Mouse (Mus musculus): ENCODE data around the gene Zfp292. TPM values are rescaled to one million over a fixed set of nuclear protein-coding genes. Genes with fewer than 3 reads are reported as not detected.
"Not testable (repeated sequence)": the region's sequence is repeated elsewhere in the genome, so short reads cannot be mapped to it uniquely, and the experiment has no call there.

Zfp292 gene
- polyA plus RNA-seq, 1 experiment from 2014 or later = 27.3 TPM

DNA sequence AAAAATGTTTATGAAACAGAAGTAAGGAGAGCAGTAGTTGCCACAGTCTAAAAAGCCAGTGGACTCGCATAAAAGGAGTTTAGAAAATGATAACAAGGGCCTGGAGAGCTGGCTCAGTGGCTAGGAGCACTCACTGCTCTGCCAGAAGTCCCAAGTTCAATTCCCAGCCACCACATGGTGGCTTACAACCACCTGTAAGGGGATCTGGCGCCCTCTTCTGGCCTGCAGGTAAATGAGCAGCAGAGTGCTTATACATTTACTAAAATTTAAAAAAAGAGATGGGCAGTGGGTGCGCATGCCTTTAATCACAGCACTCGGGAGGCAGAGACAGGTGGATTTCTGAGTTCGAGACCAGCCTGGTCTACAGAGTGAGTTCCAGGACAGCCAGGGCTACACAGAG lies 22.6 kb upstream of the Zfp292 start:
- Histone ChIP-seq H3K9me3 (replicated peaks; ENCODE audit: control insufficient read depth, low read length, poor library complexity, severe bottlenecking) (no peaks in the 10 kb centered on the region), H3K27ac (ENCODE audit: low read length) (no peak overlapping the region), H3K4me3 (ENCODE audit: low read depth, low read length) (no peak overlapping the region), H3K4me2 (ENCODE audit: low read length) (no peak overlapping the region), H3K9ac (ENCODE audit: low read depth, low read length) (no peak overlapping the region), H3K4me1 (ENCODE audit: control insufficient read depth, insufficient read depth, low read length) (no peaks in the 10 kb centered on the region; the same call in 1 of the 2 replicates), H3K27me3 (ENCODE audit: control insufficient read depth, insufficient read depth, low read depth, low read length) (no peaks in the 10 kb centered on the region), H3K36me3 (ENCODE audit: control insufficient read depth, insufficient read depth, low read length) (no peaks in the 10 kb centered on the region)
- WGBS = 60% methylated on average over 5 of the region's 5 CpGs
- no peak for ATAC-seq

DNA sequence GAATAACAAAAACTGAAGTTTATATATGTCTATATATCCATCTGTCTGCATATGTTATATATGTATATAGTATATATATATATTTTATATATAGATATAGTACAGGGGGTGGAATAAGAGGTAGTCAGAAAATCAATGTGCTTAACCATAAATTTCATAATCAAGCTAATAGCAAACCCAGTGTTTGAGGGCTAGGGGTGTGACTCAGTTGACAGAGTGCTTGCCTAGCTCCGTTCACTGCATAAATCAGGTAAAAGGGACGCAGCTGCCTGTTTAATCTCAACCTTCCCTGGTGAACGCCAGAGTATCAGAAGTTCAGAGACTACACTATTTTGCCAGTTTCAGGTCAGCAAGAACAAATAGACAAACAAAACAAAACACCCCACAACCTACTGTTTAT lies 18.8 kb upstream of the Zfp292 start:
- not testable (repeated sequence) for ATAC-seq; H3K4me3 ChIP-seq (ENCODE audit: low read depth, low read length)
- 87% methylated on average over 3 of the region's 3 CpGs for WGBS

DNA sequence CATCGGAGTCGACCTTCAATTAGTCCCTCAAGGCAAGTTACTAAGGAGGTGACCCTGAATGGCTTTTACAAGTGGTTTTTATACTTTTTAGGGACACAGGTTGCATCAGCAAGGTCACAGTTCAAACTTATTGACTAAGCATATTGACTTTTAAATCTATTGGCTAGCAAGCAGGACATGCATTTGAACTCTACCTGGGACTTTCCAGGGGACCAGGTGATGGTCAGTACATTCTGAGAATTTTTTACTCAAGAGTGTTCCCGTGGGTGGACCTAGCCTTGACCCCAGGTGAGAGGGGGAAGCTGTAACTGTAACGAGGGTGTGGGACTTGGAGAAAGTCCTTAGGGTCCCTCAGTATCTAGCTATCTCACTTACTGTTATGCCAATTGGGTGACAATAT lies 18.4 kb upstream of the Zfp292 start:
- peaks cover 2% of the 10 kb centered on the region; the same call in 1 of the 2 replicates for H3K4me1 ChIP-seq (ENCODE audit: control insufficient read depth, insufficient read depth, low read length)
- ATAC-seq = no peak
- H3K9ac ChIP-seq (ENCODE audit: low read depth, low read length) = no peak overlapping the region
- no peak overlapping the region for H3K4me3 ChIP-seq (ENCODE audit: low read depth, low read length)
- H3K27me3 ChIP-seq (ENCODE audit: control insufficient read depth, insufficient read depth, low read depth, low read length) = no peaks in the 10 kb centered on the region
- 78% methylated on average over 4 of the region's 4 CpGs for WGBS
- H3K9me3 ChIP-seq (replicated peaks; ENCODE audit: control insufficient read depth, low read length, poor library complexity, severe bottlenecking) = no peaks in the 10 kb centered on the region
- no peak overlapping the region for H3K27ac ChIP-seq (ENCODE audit: low read length)
- H3K4me2 ChIP-seq (ENCODE audit: low read length) = no peak overlapping the region
- no peaks in the 10 kb centered on the region for H3K36me3 ChIP-seq (ENCODE audit: control insufficient read depth, insufficient read depth, low read length)

More for the DNA sequence above, 18.8 kb upstream of the Zfp292 start:
- H3K4me2 ChIP-seq (ENCODE audit: low read length); H3K27me3 ChIP-seq (ENCODE audit: control insufficient read depth, insufficient read depth, low read depth, low read length); H3K9ac ChIP-seq (ENCODE audit: low read depth, low read length); H3K9me3 ChIP-seq (replicated peaks; ENCODE audit: control insufficient read depth, low read length, poor library complexity, severe bottlenecking); H3K36me3 ChIP-seq (ENCODE audit: control insufficient read depth, insufficient read depth, low read length); H3K4me1 ChIP-seq (ENCODE audit: control insufficient read depth, insufficient read depth, low read length); H3K27ac ChIP-seq (ENCODE audit: low read length): not testable (repeated sequence)

DNA sequence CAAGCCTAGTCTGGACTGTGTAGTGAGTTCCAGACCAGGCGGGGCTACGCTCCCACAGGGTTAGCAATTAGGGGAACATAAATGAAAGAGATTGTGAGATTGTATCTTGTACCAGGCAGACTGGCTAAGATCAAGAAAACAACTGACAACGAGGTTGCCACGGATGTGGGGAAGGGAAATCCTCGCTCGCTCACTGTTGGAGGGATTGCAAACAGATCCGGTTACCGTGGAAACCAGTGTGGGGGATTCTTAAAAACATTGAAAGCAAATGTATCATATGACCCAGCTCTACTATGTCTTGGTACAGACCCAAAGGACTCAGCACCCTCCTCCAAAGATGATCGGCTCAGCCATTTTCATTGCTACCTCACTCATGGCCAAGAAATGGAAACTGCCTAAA lies 17.4 kb upstream of the Zfp292 start:
- WGBS = 44% methylated on average over 9 of the region's 9 CpGs
- H3K4me2 ChIP-seq (ENCODE audit: low read length) = 0 out of 2 replicates have a peak overlapping the region, but pooled peaks have one; percentile 4
- no peaks in the 10 kb centered on the region for H3K27me3 ChIP-seq (ENCODE audit: control insufficient read depth, insufficient read depth, low read depth, low read length)
- H3K9me3 ChIP-seq (replicated peaks; ENCODE audit: control insufficient read depth, low read length, poor library complexity, severe bottlenecking) = no peaks in the 10 kb centered on the region
- H3K4me1 ChIP-seq (ENCODE audit: control insufficient read depth, insufficient read depth, low read length) = peaks cover 2% of the 10 kb centered on the region; the same call in 1 of the 2 replicates
- no peak overlapping the region for H3K9ac ChIP-seq (ENCODE audit: low read depth, low read length)
- H3K36me3 ChIP-seq (ENCODE audit: control insufficient read depth, insufficient read depth, low read length) = no peaks in the 10 kb centered on the region
- peak; percentile 73; the same call in 1 of the 2 replicates for ATAC-seq
- no peak overlapping the region for H3K4me3 ChIP-seq (ENCODE audit: low read depth, low read length)
- H3K27ac ChIP-seq (ENCODE audit: low read length) = no peak overlapping the region

DNA sequence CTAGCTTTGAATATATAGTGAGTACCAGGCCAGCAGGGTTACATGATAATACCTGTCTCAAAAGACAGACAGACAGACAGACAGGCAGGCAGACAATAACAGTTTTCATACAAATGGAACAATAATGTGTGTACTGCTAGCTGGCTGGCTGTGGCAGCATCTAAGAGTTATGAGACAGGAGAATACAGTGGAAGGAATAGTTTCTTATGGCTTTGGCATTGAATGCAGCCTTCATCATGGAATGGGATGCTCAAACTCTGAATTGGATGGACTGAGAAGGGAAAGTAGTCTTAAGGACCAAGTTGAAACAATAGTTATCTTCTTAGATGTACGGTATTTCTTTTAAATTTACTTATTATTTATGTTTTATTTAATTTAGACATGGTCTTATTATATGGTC lies 16.6 kb upstream of the Zfp292 start:
- no peak overlapping the region for H3K4me3 ChIP-seq (ENCODE audit: low read depth, low read length)
- H3K9me3 ChIP-seq (replicated peaks; ENCODE audit: control insufficient read depth, low read length, poor library complexity, severe bottlenecking) = no peaks in the 10 kb centered on the region
- no peak overlapping the region for H3K9ac ChIP-seq (ENCODE audit: low read depth, low read length)
- H3K27ac ChIP-seq (ENCODE audit: low read length) = no peak overlapping the region
- H3K36me3 ChIP-seq (ENCODE audit: control insufficient read depth, insufficient read depth, low read length) = no peaks in the 10 kb centered on the region
- H3K4me1 ChIP-seq (ENCODE audit: control insufficient read depth, insufficient read depth, low read length) = peaks cover 2% of the 10 kb centered on the region; the same call in 1 of the 2 replicates
- no peak for ATAC-seq
- H3K27me3 ChIP-seq (ENCODE audit: control insufficient read depth, insufficient read depth, low read depth, low read length) = no peaks in the 10 kb centered on the region
- no peak overlapping the region for H3K4me2 ChIP-seq (ENCODE audit: low read length)
- WGBS = 92% methylated on average over 1 of the region's 1 CpGs

DNA sequence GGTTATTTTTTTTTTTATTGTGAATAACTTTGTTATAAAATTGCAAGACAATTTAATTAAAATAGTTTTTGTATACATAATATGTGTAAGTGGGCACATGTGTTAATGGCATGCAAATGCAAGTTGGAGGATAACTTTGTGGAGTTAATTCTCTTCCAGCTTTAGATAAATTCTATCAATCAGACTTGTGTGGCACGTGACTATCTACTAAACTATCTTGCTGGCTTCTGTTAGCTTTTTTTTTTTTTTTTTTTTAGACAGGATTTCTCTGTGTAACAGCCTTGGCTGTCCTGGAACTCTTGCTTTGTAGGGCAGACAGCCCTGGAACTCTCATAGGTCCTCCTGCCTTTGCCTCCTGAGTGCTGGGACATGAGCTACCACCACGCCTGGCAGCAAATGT lies 15.7 kb upstream of the Zfp292 start:
- no peak for ATAC-seq
- Histone ChIP-seq H3K27ac (ENCODE audit: low read length) (no peak overlapping the region), H3K4me1 (ENCODE audit: control insufficient read depth, insufficient read depth, low read length) (peaks cover 2% of the 10 kb centered on the region; the same call in 1 of the 2 replicates), H3K4me2 (ENCODE audit: low read length) (no peak overlapping the region), H3K36me3 (ENCODE audit: control insufficient read depth, insufficient read depth, low read length) (no peaks in the 10 kb centered on the region), H3K9me3 (replicated peaks; ENCODE audit: control insufficient read depth, low read length, poor library complexity, severe bottlenecking) (no peaks in the 10 kb centered on the region), H3K4me3 (ENCODE audit: low read depth, low read length) (no peak overlapping the region), H3K9ac (ENCODE audit: low read depth, low read length) (no peak overlapping the region), H3K27me3 (ENCODE audit: control insufficient read depth, insufficient read depth, low read depth, low read length) (no peaks in the 10 kb centered on the region)
- 64% methylated on average over 2 of the region's 2 CpGs for WGBS

DNA sequence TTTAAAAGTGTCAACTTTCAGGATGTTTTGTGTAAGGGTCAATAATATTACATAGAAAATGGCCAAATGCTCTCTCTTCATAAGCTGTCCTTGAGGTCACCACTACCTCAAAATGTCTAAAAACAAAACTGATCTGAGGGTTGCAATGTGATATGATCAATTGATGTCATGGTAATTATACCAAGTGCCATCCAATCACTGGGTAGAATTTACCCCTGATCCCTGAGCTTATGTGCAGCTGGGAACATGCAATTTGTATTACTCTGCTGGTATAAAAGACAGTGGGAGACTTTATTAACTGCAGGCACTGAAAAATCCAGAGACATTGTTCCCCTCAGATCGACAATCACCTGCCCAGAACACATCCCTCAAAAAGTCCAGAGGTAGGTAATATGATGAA lies 10.7 kb upstream of the Zfp292 start, which contains the start of gene Cga:
Gene Cga (plus strand): TSS at position 301 of the 400 bp plus-strand sequence.
- H3K27ac ChIP-seq (ENCODE audit: low read length) = no peak within 1 kb of the TSS
- no peaks in the 10 kb centered on the region for H3K36me3 ChIP-seq (ENCODE audit: control insufficient read depth, insufficient read depth, low read length)
- no peak within 1 kb of the TSS for H3K4me2 ChIP-seq (ENCODE audit: low read length)
- no peak within 1 kb of the TSS for H3K4me3 ChIP-seq (ENCODE audit: low read depth, low read length)
- H3K4me1 ChIP-seq (ENCODE audit: control insufficient read depth, insufficient read depth, low read length) = no peaks in the 10 kb centered on the region
- H3K9ac ChIP-seq (ENCODE audit: low read depth, low read length) = no peak within 1 kb of the TSS
- peaks cover 7% of the 10 kb centered on the region; the same call in 1 of the 2 replicates for H3K27me3 ChIP-seq (ENCODE audit: control insufficient read depth, insufficient read depth, low read depth, low read length)
- no peaks in the 10 kb centered on the region for H3K9me3 ChIP-seq (replicated peaks; ENCODE audit: control insufficient read depth, low read length, poor library complexity, severe bottlenecking)
- no peak for ATAC-seq
- 61% methylated on average over 1 of the region's 1 CpGs for WGBS

DNA sequence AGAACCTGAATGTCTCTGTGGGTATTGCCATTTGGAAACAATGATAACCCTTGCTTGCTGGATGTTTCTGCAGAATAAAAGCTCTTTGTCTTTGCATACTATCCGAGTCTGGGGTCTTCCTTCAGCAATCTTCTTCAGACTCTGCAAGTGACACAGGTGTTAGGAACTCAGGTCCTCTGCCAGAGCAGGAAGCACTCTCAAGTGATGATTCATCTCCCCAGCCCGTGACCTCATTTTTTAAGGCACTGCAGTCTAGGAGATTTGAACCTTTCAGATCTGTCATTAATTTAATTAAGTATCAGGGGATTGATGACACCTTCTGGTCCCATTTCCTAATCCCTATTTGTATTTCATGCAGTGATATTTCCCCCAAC lies 7.0 kb upstream of the Zfp292 start:
- Histone ChIP-seq H3K4me1 (ENCODE audit: control insufficient read depth, insufficient read depth, low read length) (peaks cover 11% of the 10 kb centered on the region), H3K27me3 (ENCODE audit: control insufficient read depth, insufficient read depth, low read depth, low read length) (peaks cover 7% of the 10 kb centered on the region; the same call in 1 of the 2 replicates), H3K4me2 (ENCODE audit: low read length) (no peak overlapping the region), H3K4me3 (ENCODE audit: low read depth, low read length) (no peak overlapping the region), H3K9ac (ENCODE audit: low read depth, low read length) (no peak overlapping the region), H3K9me3 (replicated peaks; ENCODE audit: control insufficient read depth, low read length, poor library complexity, severe bottlenecking) (no peaks in the 10 kb centered on the region), H3K36me3 (ENCODE audit: control insufficient read depth, insufficient read depth, low read length) (no peaks in the 10 kb centered on the region), H3K27ac (ENCODE audit: low read length) (no peak overlapping the region)
- no peak for ATAC-seq
- WGBS = 30% methylated on average over 2 of the region's 2 CpGs

DNA sequence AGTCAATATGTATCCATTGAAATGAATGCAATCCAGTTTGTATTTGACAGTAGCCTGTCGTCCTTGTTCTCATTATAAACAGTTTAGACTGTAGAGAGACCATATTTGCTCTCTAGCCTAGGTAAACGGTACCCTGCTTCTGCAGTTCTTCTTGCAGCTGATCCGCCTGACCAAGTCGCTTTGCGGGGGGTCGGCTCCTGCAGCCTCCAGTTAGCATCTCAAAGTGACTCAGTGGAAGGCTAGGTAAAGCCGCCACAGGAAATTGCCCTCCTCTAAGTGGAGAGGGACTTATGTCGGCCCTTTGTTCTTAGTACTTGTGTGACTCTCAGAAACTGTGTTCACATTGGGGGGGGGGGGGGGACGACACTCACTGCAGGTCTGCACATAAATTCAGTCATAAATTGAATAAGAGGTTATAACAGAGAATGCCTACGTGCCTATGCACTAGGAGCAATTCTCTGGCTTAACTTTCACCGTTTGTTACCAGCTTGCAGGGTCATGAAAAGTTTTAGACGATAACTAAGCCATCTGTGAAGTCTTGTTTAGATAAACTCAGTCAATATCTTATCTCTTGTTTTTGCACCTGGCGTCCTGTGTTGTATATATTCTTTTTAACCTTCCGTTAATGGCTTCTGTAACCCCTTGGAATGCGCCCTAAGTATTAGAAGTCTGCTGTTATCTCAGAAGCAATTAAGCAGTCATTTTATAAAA lies 6.5 kb upstream of the Zfp292 start:
- no peak overlapping the region for H3K27ac ChIP-seq (ENCODE audit: low read length)
- no peak overlapping the region for H3K9ac ChIP-seq (ENCODE audit: low read depth, low read length)
- no peak overlapping the region for H3K4me2 ChIP-seq (ENCODE audit: low read length)
- peaks cover 11% of the 10 kb centered on the region for H3K4me1 ChIP-seq (ENCODE audit: control insufficient read depth, insufficient read depth, low read length)
- ATAC-seq = no peak
- no peaks in the 10 kb centered on the region for H3K9me3 ChIP-seq (replicated peaks; ENCODE audit: control insufficient read depth, low read length, poor library complexity, severe bottlenecking)
- H3K27me3 ChIP-seq (ENCODE audit: control insufficient read depth, insufficient read depth, low read depth, low read length) = peaks cover 7% of the 10 kb centered on the region; the same call in 1 of the 2 replicates
- no peak overlapping the region for H3K4me3 ChIP-seq (ENCODE audit: low read depth, low read length)
- WGBS = 10% methylated on average over 15 of the region's 15 CpGs
- H3K36me3 ChIP-seq (ENCODE audit: control insufficient read depth, insufficient read depth, low read length) = no peaks in the 10 kb centered on the region

Measured in midbrain, embryonic 16.5 days (tissue).